Mouse (Mus musculus) brain, embryonic 14.5 days (tissue): ENCODE results near the gene Anpep. TPM values are rescaled to one million over a fixed set of nuclear protein-coding genes. Genes with fewer than 3 reads are reported as not detected.

Experiments
- DNase-seq: peaks from one replicate; pipeline ENCODE4 v3.0.0-alpha.2; 2011; ENCODE audit warnings: low read depth
- CTCF ChIP-seq: fragments of 200-500 bp; IDR thresholded peaks from 2 replicates; pipeline ENCODE4 v1.5.1; 2012; ENCODE audit warnings: inconsistent platforms, mild to moderate bottlenecking, moderate library complexity, borderline replicate concordance; ENCODE audit not compliant: insufficient read depth, insufficient read length; ENCODE audit errors: extremely low read depth
- POLR2A ChIP-seq: fragments of 200-500 bp; IDR thresholded peaks from 2 replicates; pipeline ENCODE4 v1.6.1; 2012; ENCODE audit warnings: mild to moderate bottlenecking, inconsistent platforms, borderline replicate concordance; ENCODE audit not compliant: poor library complexity, insufficient read depth, insufficient read length, severe bottlenecking; ENCODE audit errors: extremely low read depth
- polyA plus RNA-seq: library from polyadenylated mRNA; depleted of rRNA; stranded (reverse); fragments of >200 nt; gene quantifications from 2 replicates; pipeline ENCODE4 v1.2.3, GENCODE M21; 2012

Anpep gene
- polyA plus RNA-seq, 1 experiment, result 7.8 TPM

GRCm38 (mm10) chr7:79819515-79819914 is 41.3 kb downstream of the Anpep start:
- TF ChIP-seq CTCF (no peak), POLR2A (no peak)
- DNase-seq, result no peak

- TF ChIP-seq POLR2A, result no peak
- TF ChIP-seq CTCF, result no peak
- DNase-seq, result no peak
Observed at GRCm38 (mm10) chr7:79818321-79818720, 42.5 kb downstream of the Anpep start.

- TF ChIP-seq CTCF, result no peak
- no peak for TF ChIP-seq POLR2A
- DNase-seq, result no peak
Observed at GRCm38 (mm10) chr7:79813409-79813808, 47.5 kb downstream of the Anpep start.

- DNase-seq, result peak; percentile 88
- TF ChIP-seq CTCF (no peak), POLR2A (peak; percentile 29; the same call in 1 of the 2 replicates)
Observed at GRCm38 (mm10) chr7:79810611-79811506, 50.0 kb downstream of the Anpep start, which contains the start of gene Mesp2. Gene Mesp2 (plus strand): TSS chr7:79810727.

GRCm38 (mm10) chr7:79808561-79808960 is 52.3 kb downstream of the Anpep start:
- TF ChIP-seq POLR2A (no peak), CTCF (no peak)
- no peak for DNase-seq

- DNase-seq, result peak; percentile 18
Observed at GRCm38 (mm10) chr7:79803887-79804286, 57.0 kb downstream of the Anpep start.

GRCm38 (mm10) chr7:79802037-79802436 is 58.8 kb downstream of the Anpep start:
- TF ChIP-seq POLR2A, result no peak
- no peak for DNase-seq

More at GRCm38 (mm10) chr7:79803887-79804286, 57.0 kb downstream of the Anpep start:
- TF ChIP-seq CTCF, result no peak
- no peak for TF ChIP-seq POLR2A

GRCm38 (mm10) chr7:79801391-79801790 is 59.5 kb downstream of the Anpep start:
- TF ChIP-seq CTCF (no peak), POLR2A (no peak)
- no peak for DNase-seq

- no peak for TF ChIP-seq POLR2A
- no peak for TF ChIP-seq CTCF
- no peak for DNase-seq
Observed at GRCm38 (mm10) chr7:79800336-79800735, 60.5 kb downstream of the Anpep start.

GRCm38 (mm10) chr7:79799506-79799905 is 61.4 kb downstream of the Anpep start:
- TF ChIP-seq CTCF, result no peak
- TF ChIP-seq POLR2A, result no peak

GRCm38 (mm10) chr7:79799048-79799447 is 61.8 kb downstream of the Anpep start:
- TF ChIP-seq POLR2A (no peak), CTCF (peak; percentile 82)
- peak; percentile 77 for DNase-seq

More at GRCm38 (mm10) chr7:79799506-79799905, 61.4 kb downstream of the Anpep start:
- DNase-seq, result no peak

GRCm38 (mm10) chr7:79798606-79799005 is 62.3 kb downstream of the Anpep start:
- DNase-seq, result no peak
- TF ChIP-seq POLR2A (no peak), CTCF (no peak)

- DNase-seq, result no peak
- TF ChIP-seq POLR2A (no peak), CTCF (no peak)
Observed at GRCm38 (mm10) chr7:79793688-79794087, 67.2 kb downstream of the Anpep start, which contains the start of gene Mesp1. Gene Mesp1 (minus strand): TSS chr7:79793788.
